Mouse (Mus musculus) layer of hippocampus, adult 2 months (tissue): ENCODE measurements around the gene Pon2. TPM values are rescaled to one million over a fixed set of nuclear protein-coding genes. Genes with fewer than 3 reads are reported as not detected.
A peak's percentile ranks its signal among the peaks of the same experiment; 100 is the strongest.

Experiments
- DNase-seq, 2 experiments: peaks; one replicate each; pipeline ENCODE4 v3.0.0; 2022; ENCODE audit warnings: low spot score in 2 of 2
- H3K27ac ChIP-seq: fragments of 200-600 bp; 2 replicates; pipeline ENCODE4 v1.8.1; 2022
- H3K4me3 ChIP-seq: fragments of 200-600 bp; 2 replicates; pipeline ENCODE4 v1.8.1; 2022; ENCODE audit warnings: mild to moderate bottlenecking
- CTCF ChIP-seq: fragments of 200-600 bp; conservative IDR thresholded peaks from 2 replicates; pipeline ENCODE4 v1.8.1; 2022; ENCODE audit warnings: antibody characterized with exemption, mild to moderate bottlenecking, moderate library complexity
- total RNA-seq, 2 experiments: library from RNA; stranded (reverse); gene quantifications; 2 replicates each; pipeline ENCODE4 v1.2.3; 2021

Pon2 gene
- total RNA-seq, 2 experiments from 2014 or later, result 17.9 to 19.5 TPM

- Histone ChIP-seq H3K4me3 (no peak overlapping the region), H3K27ac (no peak overlapping the region)
- DNase-seq, result peak in 1 of 2 experiments; percentile 21
- no peak for TF ChIP-seq CTCF
Measured at GRCm38 (mm10) chr6:5309595-5310197, 11.4 kb upstream of the Pon2 start.

- Histone ChIP-seq H3K27ac (no peak overlapping the region), H3K4me3 (no peak overlapping the region)
- DNase-seq, result no peak
- TF ChIP-seq CTCF, result no peak
Measured at GRCm38 (mm10) chr6:5305926-5306325, 7.7 kb upstream of the Pon2 start.

DNA sequence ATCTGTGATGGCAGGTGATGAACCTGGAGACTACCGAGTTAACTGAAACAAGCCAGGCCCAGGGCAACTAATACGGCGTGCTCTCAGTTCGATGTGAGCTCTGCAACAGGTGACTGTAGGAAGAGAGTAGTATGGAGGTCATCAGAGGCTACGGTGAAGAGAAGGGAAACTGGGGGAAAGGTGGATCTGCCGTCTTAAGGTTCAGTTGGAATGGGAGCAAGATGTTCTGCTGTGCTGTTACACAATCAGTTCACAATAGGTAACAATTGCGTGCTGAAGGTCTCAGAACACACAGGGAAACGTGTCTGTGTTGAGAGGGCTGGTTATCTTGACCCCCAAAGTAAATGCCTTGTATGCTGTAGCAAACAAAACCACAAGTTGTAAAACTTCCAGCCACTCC lies 6.7 kb upstream of the Pon2 start:
- no peak for DNase-seq
- TF ChIP-seq CTCF, result no peak
- Histone ChIP-seq H3K4me3 (no peak overlapping the region), H3K27ac (no peak overlapping the region)

- DNase-seq, result no peak
- H3K4me3 ChIP-seq, result no peak overlapping the region
- no peak overlapping the region for H3K27ac ChIP-seq
- TF ChIP-seq CTCF, result no peak
Measured at GRCm38 (mm10) chr6:5300629-5301028, 2.4 kb upstream of the Pon2 start.

GRCm38 (mm10) chr6:5299561-5299960 lies 1.3 kb upstream of the Pon2 start:
- TF ChIP-seq CTCF, result no peak
- DNase-seq, result no peak
- no peak overlapping the region for H3K27ac ChIP-seq

DNA sequence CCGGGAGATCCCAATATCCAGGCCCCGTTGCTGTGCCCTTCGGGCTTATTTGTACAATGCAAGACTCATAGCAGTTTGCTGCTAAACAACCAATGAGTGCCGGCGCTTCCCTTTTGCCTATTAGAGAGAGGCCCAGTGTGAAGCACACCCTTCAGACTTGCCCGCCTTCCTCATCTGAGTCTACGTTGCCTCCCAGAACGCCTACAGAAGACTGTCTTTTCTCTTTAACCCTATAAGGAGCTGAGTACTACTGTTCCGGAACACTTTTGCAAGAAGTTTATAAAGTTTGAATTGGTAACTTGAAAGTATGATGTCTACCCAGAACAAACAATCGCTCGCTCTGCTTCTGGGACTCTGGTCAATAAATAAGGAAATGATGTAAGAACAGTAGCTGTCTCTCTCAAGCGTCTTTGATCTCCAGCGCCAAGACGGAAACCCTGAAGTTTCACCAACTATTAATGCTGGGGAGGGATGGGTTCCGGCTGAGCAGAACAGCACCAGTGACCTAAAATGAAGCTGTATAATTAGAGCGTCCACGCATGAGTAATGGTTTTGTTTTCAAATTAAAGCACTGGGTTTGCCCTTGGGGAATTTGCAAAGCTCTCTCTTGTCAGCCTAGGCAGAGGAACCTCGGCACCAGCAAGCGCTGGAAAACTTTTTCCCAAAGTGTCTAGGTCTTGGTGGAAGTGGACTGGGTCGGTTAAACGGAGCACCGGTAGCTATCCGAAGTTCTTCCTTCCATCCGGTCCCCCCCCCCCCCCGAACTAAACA lies 749 bp downstream of the Pon2 start:
- DNase-seq, result no peak
- no peak for TF ChIP-seq CTCF
- peak overlapping the region; percentile 65 for H3K4me3 ChIP-seq
- peak overlapping the region; percentile 83 for H3K27ac ChIP-seq

More at GRCm38 (mm10) chr6:5299561-5299960, 1.3 kb upstream of the Pon2 start:
- H3K4me3 ChIP-seq, result no peak overlapping the region

- no peak for TF ChIP-seq CTCF
- DNase-seq, result no peak
- H3K27ac ChIP-seq, result no peak overlapping the region
- H3K4me3 ChIP-seq, result no peak overlapping the region
Measured at GRCm38 (mm10) chr6:5296067-5296466, 2.2 kb downstream of the Pon2 start.

GRCm38 (mm10) chr6:5294659-5295449 lies 3.4 kb downstream of the Pon2 start:
- no peak for TF ChIP-seq CTCF
- Histone ChIP-seq H3K4me3 (no peak overlapping the region), H3K27ac (no peak overlapping the region)
- DNase-seq, result no peak

DNA sequence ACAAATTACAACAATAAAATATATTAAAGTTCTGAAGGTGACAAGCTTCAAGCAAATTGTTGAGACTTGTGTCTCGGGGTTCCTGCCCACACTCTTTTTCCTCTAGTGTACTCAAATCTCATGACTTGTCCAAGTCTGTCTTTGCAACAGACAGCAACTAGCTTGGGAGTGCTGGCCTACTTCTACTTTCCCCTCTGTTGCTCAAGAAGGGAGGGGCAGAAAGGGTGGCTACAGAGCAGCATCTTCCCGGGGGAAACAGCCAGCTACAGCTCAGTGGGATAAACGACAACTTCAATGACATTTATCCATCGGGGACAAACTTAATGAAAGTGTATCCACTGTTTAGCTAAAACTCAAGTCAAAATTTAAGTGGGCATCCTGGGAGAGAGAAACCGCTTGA lies 5.4 kb downstream of the Pon2 start:
- no peak for DNase-seq
- no peak overlapping the region for H3K4me3 ChIP-seq
- no peak for TF ChIP-seq CTCF
- H3K27ac ChIP-seq, result no peak overlapping the region

DNA sequence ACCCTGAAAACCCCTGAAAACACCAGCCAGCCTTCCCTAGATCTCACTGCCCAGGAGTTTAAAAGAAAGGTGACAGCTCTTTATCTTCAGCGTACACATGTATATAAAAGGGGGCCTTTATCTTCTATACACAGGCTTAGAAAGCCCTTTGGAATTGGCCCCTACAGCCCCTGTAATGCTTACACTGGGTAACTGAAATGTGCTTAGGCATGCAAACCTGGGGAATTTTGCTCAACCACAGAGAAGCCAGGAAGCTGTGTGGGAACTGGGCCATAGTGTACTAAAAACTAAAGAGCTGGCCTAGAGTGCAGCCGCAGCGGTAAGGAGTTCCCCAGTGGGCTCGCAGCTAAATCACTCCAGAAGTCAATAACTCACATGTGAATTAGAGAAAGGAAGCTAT lies 6.8 kb downstream of the Pon2 start:
- H3K27ac ChIP-seq, result no peak overlapping the region
- no peak overlapping the region for H3K4me3 ChIP-seq
- TF ChIP-seq CTCF, result no peak
- DNase-seq, result no peak

DNA sequence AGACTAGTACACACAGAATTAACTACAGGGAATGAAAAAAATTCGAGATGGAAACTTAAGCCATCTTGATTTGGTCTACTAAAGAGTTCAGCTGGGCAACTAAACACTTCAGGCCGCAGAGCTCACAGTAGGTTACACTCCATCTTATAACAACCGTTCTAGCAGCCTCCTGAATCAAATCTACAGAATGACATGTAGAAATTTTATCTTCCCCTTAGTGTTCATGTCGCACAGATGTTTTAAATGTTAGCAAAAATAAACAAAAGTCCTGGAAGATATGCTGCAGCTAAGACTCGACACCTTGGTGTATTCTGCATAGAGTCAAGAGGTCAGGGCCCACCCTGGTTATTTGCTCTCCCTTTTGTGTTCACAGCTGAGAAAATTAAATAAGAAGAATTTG lies 10.3 kb downstream of the Pon2 start:
- H3K27ac ChIP-seq, result no peak overlapping the region
- DNase-seq, result no peak
- H3K4me3 ChIP-seq, result no peak overlapping the region
- no peak for TF ChIP-seq CTCF

DNA sequence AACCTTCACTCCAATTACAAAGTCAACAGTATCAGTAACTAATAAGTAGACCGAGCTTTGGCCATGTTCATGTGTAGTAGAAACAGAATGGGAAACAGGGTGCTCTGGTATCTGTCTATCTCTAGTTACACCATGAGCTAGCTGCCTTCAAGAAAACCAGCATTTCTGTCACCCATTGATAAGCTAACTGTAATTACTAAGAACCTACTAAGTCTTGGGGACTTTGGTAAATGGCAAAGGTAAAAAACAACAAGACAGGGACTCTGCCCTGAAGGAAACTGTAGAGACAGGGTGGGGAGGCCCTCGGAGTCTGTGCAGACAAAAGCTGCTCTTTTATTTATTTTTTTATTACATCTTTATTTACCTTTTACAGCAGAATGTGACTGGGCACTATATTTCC lies 10.9 kb downstream of the Pon2 start:
- DNase-seq, result no peak
- no peak overlapping the region for H3K27ac ChIP-seq
- H3K4me3 ChIP-seq, result no peak overlapping the region
- no peak for TF ChIP-seq CTCF

GRCm38 (mm10) chr6:5282418-5282817 lies 15.8 kb downstream of the Pon2 start:
- TF ChIP-seq CTCF, result no peak
- DNase-seq, result no peak

More at GRCm38 (mm10) chr6:5282418-5282817, 15.8 kb downstream of the Pon2 start:
- Histone ChIP-seq H3K27ac (no peak overlapping the region), H3K4me3 (no peak overlapping the region)
